Mouse (Mus musculus) embryonic fibroblast, embryonic 13.5 days (primary cell): Measurements from ENCODE around the gene Kcne3.

Experiments used
- CTCF ChIP-seq: IDR thresholded peaks from 2 replicates; pipeline ENCODE4 v1.5.1; 2011; ENCODE audit warnings: mild to moderate bottlenecking, control low read depth, low read length, moderate library complexity, borderline replicate concordance; ENCODE audit not compliant: insufficient read depth
- POLR2A ChIP-seq: IDR thresholded peaks from 2 replicates; pipeline ENCODE4 v1.6.1; 2011; ENCODE audit warnings: low read depth, mild to moderate bottlenecking, control low read depth, low read length, moderate library complexity

DNA sequence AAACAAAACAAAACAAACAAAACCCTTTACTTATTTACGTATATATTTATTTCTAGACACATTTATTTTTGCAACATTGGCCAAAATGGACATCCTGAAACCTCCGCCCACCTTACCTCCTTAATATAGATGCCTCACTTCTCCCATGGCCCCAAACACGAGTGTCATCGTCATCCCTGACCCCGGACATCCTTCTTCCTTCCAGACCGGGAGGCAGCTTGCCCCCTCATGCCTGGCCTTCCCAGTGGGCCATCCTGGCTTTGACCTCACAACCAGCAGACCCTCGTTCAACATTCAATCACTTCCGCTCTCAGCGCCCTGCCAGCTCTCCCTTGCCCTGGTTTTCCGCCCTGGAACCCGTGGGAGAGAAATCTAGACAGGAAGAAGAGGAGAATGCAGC lies 25.7 kb upstream of the Kcne3 start:
- TF ChIP-seq CTCF (no peak), POLR2A (no peak)
